Mouse (Mus musculus) liver (tissue): ENCODE measurements at regions not wholly inside any gene's neighbourhood (a gene's known extent, or its start where the extent isn't known, plus 50 kb on each side); places are given as distances from the start of the nearest gene placed in this dataset.

Experiments used
- DNase-seq: peaks from one replicate; pipeline ENCODE4 v3.0.0-alpha.2; 2020; ENCODE audit warnings: mixed read lengths

- DNase-seq, result no peak
These were observed 183.5 kb downstream of the Pten start for GRCm38 (mm10) chr19:32940806-32941205.

- no peak for DNase-seq
These were observed 186.4 kb downstream of the Pten start for GRCm38 (mm10) chr19:32943594-32944230.

DNA sequence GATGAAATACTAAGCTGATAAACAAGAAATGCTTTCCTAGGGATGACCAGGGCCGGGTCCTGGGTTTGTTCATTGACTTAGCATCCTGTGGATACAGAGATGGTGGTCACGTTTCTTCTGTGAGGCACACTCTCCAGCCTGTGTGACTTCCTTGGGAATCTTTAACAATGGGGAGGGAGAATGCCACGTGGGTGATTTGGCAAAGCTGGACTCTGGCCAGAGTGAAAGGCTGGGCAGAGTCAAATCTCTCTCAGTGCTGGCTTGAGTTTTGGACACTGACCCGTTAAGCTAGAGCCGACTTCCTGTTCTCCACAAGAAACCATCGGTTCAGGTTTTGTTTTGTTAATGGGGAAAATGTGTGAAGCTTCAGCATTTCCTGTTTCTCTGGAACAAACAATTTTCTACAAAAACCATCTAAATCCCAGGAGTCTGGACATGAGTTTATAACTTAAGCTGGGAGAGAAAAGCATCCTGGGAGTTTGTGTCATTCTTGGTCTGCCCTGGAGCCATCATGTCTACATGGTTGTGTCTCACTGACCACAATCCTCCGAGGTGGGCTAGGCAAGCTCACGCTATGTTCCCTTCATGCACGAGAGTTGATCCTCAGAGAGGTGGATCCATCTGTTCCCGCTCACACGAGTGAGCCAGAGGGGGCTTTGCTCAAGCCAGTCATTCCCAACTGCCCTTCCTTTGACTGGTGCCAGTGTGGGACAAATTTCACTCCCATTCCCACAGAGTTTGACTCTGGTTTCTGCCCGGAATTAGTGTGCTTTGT, 190.0 kb downstream of the Pten start:
- no peak for DNase-seq

DNA sequence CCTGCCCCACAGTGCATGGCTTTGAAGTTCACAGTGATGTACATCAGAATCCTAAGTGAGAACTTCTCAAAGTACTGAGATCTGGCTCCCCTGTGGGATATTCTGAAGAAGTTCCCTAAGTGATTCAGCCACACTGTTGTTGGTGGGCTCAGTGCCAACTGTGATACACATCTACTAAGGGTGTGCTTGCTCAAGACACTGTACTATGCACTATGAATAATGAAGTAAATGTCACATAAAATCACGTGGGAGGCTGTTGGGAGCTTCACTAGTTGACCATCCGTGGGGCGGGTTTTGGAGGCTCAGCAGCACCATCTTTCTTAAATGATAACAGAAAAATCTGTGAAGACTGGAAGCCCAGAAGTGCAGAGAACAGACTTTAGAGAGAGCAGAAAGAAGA, 193.0 kb downstream of the Pten start:
- DNase-seq, result no peak

DNA sequence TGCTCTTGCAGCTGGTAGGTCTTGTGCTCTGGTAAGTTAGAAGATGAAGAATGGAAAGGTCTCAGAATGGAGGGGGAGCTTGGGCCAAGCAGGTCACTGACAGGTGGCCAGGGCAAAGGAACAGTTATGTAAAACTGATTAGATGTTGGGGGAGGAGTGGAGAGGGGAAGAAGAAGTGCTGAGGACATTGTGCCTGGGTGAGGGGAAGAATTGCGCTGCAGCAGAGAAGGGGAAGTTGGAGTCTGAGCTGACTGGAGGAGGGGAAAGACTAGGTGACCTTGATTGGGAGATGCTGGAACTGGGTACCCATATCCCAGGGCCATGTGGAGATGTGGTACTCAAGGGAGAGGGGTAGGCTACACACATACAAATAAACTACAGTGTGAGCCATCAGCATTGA, 193.5 kb downstream of the Pten start:
- DNase-seq, result no peak

DNA sequence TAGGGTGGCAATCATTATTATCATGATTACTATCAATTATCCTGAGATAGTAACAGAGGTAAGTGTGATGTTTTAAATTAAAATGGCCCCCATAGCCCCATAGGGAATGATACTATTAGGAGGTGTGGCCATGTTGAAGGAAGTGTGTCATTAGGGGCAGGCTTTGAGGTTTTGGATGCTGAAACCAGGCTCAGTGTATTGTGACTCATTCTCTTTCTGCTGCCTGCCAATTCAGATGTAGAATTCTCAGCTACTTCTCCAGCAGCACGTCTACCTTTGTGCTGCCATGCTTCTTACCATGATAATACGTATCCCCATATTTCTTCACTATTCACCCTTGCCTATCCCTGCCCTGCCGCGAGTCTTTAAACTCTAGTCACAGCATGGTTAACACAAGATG, 195.1 kb downstream of the Pten start:
- no peak for DNase-seq

- DNase-seq, result no peak
These were observed 195.8 kb downstream of the Pten start for GRCm38 (mm10) chr19:32952928-32953687.

DNA sequence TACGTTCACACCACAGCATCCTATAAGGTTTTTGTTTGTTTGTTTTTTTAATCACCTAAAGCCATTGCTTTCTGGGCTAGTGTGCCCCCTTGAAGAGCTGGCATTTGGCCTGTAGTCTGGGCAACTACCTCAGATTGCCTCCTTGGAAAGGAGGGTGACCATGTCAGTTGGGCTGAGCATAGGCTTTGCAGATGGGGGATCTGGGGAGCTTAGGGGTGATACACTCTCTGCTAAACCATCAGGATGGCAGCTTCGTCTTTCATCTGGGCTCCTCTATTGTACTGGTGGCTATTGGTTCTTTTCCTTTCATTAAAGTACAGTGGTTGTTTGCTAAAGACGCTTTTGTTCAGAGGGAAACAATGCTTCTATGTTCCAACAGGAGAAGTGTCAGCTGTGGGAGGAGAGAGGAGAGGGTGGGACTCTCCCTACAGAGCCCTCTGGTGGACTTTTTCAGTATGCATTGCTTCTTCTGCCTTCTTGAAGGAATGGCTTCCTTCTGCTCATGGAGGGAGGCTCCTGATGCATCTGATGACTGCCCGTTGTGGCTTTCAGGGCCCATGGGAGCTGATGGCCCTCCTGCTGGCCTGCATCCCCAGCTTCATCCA, 196.8 kb downstream of the Pten start:
- no peak for DNase-seq

DNA sequence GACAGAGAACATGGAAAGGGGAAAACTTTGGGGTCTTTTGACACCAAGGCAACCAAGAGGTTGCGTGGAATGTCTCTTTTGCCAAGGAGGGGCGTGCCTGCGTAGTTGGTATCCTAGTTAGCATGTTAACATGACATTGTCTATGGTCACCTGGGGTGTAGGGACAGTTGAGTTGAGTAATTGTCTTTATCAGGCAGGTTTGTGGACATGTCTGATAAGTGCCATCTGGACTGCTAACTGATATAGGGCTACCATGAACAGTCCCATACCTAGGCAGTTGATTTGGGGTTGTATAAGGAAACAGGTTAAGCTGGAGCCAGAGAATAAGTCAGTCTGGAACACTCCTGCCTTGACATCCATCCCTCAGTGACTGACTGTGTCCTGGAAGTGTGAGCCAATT, 197.6 kb downstream of the Pten start:
- DNase-seq, result no peak

DNA sequence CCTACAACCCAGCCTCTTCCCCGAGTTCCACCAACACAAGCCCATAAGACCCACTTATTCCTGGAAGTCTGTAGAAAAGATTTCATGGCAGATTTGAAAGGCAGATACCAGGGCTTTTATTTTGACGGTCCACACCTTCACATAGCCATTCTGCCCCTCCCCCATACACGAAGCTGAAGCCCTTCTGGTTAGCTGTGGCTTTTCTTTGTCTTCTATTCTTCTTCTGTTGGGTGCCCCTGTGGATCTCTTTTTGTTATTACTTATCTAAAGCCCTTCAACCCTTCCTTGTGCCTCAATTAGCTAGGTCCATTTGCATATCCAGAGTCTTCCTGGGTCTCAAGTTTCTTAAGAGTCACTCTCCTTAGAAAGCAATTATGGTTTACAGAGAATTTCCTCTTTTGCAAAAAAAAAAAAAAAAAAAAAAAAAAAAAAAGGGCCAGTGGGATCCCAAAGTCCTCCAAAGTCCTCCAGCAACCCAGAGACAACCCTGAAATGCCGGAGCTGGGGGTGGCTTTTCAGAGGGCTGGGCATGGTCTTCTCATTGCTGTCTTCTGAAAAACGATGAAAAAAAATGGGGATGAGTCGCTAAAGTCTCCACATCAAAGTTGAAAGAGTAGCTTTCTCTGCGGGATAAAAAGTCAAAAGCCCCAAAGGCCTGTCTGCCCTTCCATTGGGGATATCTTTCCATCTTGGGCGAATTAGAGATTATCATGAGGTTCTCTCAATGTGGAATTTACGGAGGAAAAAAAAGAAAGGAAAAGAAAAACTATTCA, 199.0 kb downstream of the Pten start:
- DNase-seq, result no peak

GRCm38 (mm10) chr19:32956916-32957558, 199.7 kb downstream of the Pten start:
- peak; percentile 50 for DNase-seq

DNA sequence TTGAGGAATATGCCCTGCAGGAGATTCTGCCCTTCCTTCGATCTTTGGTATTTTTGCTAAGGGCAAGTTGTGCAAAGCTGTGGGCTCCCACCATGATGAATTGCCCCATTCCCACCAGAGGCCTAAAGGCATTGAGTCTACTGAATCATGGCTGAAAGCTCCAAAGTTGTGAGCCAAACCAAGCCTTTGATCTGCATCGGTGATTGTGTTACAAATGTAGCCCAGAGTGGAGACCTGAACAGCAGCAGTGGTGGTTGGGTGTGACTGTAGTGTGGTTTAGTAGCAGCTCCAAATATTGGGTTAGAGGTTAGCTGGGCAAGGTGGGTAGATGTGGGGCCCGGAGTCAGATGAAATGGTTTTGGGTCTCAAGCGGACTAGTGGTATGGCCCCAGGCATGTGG, 201.0 kb downstream of the Pten start:
- no peak for DNase-seq

GRCm38 (mm10) chr19:32958791-32959190, 201.5 kb downstream of the Pten start:
- no peak for DNase-seq

GRCm38 (mm10) chr19:32959844-32960195, 202.5 kb downstream of the Pten start:
- no peak for DNase-seq

DNA sequence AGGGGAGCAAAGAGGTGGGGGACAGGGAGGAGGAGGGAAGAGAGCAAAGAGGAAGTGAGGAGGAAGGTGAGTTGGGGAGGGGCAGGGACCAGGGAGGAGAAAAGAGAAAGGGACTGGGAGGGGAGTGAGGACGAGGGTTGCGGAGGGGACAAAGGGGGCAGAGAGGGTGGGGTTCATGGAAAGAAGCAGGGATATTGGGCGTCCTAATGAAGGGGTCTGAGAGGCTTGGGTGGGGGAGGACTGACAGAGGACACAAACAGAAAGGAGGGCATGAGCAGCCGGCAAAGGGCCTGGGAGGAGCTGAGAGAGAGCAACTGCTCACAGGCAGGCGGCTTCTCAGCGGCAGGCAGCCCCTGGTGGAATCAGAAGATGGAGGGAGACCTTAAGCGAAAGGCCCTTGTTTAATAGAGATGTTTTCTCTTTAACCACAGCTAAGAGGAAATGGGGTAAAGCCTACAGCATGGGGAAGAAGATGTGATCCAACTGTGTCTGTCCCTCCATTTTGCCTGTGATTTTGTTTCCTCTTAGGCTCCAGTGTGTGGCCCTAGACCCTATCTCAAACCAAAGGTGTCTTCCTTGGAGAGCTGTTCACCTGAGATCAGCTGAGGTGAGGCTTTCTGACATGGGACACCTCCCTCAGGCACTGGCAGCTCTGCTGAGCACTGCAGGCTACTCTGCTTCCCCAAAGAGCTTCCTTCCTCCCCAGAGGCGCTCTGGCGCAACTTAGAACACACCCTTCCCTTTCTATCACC, 203.1 kb downstream of the Pten start:
- no peak for DNase-seq

DNA sequence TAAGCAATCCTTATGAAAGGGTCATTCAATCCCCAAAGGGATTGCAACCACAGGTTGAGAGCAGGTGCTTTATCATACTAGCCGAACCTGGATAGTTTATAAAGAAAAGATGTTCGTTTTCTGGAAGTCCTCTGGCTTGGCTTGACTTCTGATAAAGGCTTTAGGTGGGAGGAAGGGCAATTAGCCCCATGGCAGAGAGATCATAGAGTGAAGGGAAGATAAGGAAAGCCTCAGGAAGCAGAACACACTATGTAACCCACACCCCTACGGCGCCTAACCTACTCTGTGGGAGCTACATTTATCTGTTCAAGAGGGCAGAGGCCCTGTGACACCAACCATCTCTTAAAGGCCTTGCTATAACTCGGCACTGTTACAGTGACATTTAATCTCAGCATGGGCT, 204.2 kb downstream of the Pten start:
- DNase-seq, result no peak

DNA sequence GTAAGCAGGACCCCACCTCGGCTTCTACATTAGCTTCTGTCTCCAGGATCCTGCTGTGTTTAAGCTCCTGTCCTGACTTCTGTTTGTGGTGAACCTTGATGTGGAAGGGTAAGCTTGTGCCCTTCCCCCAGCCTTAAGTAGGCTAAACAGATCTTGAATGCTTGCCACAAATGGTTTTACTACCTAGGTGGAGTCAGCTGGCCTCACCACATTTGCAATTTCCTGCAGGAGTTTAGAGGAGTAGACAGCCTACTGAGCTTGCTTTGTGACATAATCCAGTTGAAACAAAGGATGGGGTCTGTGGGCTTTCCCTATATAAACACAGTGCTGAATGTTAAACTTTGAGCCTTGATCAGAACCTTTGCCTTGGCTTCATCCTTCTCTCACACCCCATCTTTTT, 206.7 kb downstream of the Pten start:
- no peak for DNase-seq

GRCm38 (mm10) chr19:32965488-32965887, 208.2 kb downstream of the Pten start:
- DNase-seq, result no peak

DNA sequence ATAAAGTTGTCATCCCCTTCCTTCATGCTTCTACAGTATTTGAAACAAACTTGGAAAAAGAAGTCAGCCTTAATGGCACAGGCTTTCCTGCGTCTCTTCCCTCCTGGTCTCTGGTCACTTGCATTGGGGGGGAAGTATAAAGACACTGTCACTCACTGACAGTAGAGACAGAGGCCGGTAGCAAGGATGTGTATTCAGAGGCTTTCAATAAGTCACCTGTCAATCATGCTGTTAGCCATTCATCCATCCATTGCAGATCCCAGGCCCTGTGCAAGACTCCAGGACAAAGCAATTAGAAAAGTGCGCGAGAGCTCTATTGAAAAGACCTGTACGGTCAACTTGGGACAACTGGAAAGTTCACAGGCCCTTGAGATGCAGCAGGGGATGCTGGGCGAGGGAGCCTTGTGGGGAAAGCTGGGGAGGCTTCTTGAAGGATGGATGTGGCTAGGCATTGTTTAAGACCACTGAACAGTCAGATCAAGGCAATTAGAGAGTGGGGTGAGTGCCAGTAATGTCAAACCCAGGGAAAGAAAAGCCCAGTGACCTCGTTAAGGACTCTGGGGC, 212.0 kb downstream of the Pten start:
- DNase-seq, result no peak

- DNase-seq, result no peak
These were observed 214.8 kb downstream of the Pten start for GRCm38 (mm10) chr19:32972116-32972515.

DNA sequence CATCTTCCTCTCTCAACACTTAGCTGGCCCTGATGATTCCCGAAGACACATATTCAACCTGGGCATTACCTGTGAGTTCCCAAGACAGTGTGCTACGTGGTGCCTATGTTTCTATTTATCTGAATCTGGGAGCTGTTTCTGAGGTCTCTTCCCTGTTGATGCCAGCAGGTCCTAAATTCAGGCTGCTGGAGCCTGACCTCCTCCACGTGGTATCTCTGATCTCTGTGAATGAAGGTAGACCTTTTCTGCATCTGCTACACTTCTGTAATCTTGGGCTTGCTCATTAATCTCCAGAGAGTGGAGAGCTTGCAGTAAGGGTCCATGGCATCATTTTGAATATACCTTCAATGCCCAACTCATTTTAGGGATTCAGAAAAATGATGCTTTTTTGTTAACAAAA, 215.8 kb downstream of the Pten start:
- DNase-seq, result no peak
